Mouse (Mus musculus): ENCODE measurements at regions not wholly inside any gene's neighbourhood (a gene's known extent, or its start where the extent isn't known, plus 50 kb on each side); places are given as distances from the start of the nearest gene placed in this dataset.

GRCm38 (mm10) chr12:99093151-99093550 lies 172.8 kb downstream of the Ttc8 start:
- TF ChIP-seq CTCF (IDR thresholded peaks at IDR 0.05; ENCODE audit: control insufficient read depth, insufficient read depth, insufficient replicate concordance, low read depth, low read length) = no peak
- no peak for TF ChIP-seq POLR2A (IDR thresholded peaks at IDR 0.05; ENCODE audit: control insufficient read depth, low read depth, low read length)
